Mouse (Mus musculus): ENCODE measurements around the gene Cbx4. TPM values are rescaled to one million over a fixed set of nuclear protein-coding genes. Genes with fewer than 3 reads are reported as not detected.

The Cbx4 gene
- total RNA-seq, 1 experiment from 2014 or later: 121 TPM

DNA sequence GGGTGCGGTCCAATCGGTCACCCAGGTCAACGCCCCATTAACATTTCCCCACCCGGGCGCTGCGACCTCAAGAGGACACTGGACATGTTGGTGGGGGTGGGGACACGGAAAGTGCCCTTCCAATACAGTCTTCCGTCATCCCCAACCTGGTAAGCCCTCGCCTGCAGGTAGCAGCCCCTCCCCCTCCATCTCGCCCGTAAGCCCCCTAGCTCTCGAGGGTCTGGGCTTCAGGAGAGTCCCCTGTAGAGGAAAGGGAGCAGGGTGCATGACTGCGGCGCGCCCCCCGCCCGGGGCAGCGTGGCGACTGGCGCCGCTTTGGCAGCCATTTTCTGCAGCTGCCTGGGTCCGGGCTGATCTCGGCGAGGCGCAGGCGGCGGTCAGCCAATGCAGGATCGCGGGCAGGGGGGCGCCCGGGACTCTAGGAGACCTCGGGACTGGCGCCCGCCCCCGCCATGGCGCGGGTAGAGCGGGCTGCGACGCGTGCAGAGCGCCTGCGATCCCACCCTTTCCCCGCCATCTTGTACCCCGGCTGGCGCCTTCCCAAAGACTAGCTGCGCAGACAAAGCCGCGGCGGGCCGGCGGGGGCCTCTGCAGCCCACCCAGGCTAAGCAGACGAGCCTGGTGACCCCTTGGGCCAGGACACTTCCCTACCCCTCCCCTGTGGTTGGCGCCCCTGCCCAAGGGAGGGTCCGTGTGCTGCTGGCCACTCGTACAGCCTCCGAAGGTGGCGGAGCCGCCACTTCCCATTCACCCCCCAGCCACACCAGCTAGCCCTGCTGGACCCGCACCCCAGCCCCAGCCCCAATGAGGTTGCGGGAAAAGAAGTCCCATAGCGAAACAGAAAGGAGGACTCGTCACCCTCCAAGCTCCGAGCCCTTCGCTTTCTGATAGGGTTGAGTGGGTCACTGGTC, 29.5 kb downstream of the Cbx4 start:
- peak; percentile 47 for DNase-seq

DNA sequence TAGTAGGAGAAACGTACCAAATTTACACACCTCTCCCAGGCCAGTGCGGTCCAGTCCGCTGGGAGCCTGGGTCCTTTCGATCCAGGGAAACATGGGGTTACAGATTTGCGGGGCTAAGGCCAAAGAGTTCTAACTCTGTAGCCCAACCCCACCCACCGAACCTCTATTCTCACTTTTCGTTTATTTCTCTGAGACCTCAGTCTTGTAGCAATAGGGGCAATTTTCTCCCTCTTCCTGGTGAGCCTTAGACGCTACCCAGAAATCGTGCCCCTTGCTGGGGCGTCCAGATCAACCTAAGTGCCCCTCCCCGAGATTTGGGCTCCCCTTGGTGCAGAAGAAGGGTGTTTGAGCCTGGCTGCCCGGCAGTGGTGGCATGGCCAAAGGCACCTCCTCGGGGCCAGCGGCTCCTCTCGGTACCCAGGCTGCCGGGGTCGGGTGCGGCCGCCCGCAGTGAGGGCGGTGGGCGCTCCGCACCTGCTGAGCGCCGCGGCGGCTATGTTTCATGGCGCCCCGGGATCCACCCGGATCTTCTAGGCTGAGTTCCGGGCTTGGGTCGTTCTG, 30.4 kb downstream of the Cbx4 start:
- DNase-seq: no peak

DNA sequence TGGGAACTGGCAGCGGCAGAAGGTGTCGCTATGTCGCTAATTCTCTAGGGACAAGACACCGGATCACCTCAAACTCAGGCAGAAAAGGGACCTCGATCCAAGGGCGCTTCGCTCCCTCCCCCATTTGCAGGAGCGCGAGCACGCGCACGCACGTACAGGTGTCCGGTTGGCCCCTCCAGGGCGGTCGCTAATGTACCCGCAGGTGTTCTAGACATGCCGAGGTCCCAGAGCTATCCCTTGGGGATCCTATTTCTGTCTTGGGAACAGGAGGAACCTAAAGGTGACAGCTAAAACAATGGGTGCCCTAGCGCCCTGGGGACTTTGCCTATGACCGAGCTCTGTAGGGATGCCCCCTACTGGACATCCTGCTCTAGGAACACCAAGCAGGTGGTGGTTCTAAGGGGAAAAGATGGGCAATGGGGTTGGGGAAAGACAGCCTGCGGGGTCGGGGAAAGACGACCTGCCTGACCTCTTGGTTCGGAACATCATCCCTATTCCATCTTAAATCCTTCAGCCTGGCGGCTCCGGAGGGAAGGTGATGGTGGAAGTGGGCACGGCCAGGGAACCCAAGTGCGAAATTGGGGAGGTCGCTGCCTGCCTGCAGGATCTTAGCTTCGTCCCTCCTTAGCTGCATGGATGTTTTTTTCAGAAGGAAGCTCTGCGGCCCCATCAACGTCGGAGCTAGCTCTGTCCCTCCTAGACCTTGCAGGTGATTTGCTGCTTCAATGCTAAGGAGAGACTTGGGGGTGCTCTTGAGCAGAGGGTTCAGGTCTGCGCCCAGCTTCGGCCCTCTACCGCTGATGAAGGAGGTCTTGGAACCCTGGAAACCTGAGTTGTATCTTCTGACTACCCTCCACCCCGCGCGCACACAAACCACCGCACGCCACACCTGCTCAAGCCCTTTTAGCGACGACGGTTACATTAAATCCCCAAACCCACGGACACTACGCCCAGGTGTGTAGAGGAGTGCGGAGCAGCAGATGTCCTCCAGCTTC, 31.4 kb downstream of the Cbx4 start:
- no peak for DNase-seq

DNA sequence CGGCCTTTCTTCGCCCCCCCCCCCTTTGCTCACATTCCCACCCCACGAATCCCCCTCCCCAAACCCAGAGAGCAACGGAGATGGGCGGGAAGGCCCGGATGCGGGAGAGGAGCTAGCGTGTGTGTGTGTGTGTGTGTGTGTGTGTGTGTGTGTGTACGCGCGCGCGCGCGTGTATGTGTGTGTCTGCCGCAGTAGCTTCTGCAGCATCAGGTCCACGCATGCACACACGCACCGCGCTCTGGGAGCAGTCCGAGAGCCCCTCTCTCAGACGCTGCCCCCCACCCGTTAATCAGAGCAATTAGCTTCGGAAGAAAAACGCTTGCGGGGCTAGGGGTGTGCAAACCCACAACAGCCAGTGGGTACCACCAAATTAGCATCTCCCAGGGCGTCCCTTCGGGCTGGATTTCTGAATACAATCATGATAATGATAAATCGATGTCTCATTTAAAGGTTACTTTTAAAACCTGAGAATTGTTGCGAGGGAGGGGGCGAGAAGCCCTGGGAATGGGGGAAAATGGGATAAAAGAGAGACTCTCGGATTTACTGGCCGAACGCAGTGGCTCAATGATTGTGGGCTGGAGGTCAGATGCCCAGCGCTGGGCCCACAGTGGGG, 32.2 kb downstream of the Cbx4 start:
- DNase-seq: no peak

DNA sequence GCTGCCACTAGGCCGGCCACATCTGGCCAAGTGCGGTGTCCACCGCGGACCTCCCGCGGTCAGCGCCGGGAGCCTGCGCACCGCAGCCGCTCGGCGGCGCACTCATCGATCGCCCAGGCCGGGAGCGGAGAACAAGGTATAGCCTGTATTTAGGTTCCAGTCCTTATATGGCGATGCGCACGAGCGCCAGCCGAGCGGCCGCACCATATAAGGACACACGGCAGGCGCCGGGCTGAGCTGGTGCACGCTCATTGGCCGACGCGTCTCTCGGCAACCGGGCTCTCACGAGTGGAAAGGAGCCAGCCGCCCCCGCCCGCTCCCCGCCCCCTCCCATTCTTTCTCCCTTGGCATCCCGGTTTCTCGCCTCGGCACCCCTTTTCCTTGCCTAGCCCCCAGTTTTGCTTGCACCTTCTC, 32.8 kb downstream of the Cbx4 start:
- DNase-seq: peak; percentile 79

DNA sequence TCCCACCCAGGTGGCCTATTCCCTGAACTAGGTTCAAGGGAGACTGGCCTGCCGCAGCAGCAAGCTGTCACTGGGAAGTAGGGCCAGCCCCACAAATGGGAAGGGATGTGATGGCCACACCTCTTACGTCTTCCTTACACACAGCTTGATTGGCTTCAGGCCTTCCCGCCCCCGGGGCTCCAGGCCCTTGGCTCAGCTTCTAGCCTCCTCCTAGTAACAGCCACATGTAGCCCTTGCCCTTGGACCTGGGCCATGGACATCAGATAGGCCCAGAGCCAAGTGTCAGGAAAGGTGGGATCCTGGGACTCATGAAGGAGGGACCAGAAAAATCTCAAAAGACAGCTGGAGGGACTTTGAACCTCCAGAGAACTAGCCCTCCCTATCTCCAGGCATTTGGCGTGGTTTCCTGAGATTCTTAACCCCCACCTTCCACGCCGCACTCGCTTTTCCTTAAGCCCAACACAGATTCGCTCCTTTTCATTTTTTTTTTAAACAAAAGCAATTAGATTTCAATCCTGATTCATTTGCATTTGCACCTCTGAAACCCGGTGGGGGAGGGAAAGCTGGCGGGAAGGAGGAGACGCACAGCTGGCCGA, 33.3 kb downstream of the Cbx4 start:
- DNase-seq: no peak

DNA sequence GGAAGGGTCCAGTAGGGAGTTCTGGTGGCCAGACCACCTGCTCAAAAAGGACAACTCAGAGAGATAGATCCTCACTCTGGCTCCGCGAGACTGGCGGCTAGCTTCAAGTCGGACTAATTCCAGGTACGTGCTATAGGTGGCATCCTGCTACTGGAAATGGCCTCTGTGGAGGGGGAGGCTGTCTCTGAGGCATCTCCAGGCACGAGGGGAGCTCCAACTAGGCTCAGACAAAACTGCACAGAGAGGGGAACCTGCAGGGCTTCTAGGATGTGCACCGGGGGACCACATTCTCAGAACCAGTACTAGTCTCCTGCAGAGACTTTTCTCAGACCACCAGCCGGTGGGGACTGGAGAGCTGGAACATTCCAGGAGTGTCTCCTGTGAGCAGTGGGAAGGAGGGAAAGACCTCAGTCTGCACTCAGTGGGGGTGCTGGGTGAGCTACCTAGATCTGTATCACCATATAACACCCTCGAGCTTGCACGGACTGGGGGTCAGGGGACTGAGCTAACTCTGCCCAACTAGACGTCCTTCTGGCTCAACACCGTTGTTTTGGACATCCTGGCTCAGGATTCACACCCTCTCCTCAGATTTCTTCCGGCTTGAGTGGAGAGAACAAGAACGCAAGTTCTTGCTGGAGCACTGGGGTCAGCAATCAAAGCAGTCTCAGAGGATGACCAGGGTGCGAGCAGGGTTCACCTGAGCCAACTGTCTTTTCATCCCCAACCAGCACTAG, 33.9 kb downstream of the Cbx4 start:
- no peak for DNase-seq

DNA sequence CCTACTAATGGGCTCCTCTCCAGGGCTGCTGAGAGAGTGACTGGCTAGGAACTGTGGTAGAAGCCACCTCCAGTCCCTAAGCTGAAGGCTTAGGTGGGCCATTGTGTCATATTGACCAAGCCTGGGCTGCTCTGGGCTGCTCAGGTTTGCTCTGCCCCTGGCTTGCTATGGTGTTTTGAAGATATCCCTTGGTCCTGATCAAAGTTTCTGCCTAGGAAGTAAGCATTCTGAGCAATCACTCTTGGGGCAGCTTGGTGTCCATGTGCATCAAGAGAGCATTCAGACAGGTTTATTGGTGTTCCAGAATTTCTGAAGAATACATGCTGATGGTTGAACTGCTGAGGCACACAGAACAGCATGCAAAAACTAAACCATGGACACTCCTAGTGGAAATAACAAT, 34.6 kb downstream of the Cbx4 start:
- DNase-seq: no peak

DNA sequence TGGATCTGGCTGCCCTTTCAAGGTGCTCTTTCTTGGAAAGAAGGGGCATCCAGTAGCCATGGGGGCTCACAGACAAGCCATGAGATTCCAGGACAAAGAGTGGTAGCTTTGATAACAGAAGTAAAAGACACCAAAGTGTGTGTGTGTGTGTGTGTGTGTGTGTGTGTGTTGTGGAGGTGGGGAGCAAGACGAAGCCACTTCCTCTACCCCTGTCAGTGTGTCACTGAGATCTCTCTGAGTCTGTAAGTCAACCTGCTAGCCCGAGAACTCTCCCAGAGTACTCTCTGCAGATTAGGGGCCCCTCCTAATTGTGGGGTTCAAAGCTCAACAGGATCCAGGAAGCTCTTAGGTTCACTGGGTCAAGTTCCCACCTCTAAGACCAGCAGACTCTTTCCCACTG, 35.7 kb downstream of the Cbx4 start:
- no peak for DNase-seq

DNA sequence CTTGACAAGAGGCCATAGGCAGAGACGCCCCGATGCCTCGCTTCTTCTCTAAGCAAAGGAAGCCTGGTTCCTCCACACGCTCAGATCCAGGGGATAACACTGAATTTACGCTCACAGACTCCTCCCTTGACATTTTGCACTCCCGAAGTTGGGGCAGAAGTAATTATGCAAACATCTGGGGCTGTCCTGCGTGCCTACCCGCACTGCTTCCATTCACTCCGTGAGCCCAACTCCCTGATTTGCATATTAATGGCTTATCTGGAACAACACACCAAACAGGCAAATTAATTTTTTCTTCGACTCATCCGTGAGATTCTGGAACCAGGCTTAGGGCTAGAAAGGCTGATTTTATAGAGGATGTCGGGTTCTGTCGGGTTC, 37.9 kb downstream of the Cbx4 start:
- DNase-seq: no peak

DNA sequence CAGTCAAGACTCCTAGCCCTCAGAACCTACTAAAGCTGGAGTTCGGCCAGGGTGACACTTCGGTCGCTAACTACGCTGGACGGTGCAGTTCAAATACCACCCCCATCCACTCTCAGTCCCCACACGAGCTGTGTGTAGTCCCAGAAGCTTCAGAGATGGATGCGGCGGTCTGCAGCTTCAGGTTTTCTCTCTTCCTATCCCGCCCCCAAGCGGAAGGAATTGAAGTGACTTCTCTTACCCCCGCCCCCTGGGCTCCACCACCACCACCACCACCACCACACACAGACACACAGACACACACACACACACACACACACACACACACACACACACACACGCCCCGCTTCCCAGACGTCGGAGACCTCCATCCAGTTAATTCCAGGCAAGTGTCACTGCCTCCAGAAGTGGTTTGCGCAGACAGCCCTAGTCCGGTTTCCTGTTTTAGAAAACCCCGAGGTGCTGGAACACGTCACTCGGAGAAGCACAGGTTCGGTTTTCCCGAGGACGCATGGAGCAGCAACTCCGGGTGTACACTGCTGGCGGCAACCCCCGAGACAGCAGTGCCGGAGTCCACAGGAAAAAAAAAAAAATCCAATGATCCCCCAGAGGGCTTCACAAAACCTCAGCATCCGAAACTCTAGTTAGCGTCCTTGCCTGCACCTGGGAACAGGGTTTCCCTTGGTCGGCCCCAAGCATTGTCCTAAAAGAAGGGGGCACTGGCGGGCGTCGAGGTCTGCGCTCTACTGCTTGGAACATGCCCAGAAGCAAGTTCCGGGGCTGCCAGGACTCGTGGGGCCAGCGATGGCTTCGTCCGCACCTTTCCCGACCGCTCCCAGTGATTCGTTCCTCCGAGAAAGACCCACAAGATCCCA, 38.5 kb downstream of the Cbx4 start:
- no peak for DNase-seq

DNA sequence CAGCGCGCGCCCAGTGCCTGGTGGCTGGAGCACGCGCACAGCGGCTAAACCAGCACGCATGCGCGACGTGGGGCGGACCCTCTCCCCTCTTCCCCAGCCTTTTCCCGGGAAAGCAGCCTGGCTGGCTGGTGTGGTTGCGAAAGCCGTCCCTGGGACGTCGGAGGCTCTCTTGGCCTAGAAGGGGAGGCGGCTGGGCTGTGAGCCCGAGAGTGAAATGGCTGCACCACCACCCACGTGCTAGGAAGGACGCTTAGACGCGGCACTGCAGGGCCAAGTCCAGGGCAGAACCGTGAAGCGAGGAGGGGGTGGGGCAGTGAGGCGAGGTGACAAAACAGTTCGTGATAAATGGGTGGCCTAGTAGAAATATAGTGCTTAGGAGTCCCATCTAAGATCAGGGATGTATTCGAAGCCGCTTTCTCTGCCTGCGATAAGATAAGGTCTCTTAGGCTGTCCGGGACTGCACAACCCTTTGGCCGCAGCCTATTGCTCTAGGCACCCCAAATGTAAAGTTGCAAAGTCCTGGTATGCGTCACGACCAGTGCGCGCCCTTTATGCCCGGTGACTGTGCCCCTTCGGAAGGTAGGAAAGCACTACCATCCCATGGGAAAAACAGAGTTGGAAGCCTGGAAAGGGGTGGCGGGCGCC, 39.3 kb downstream of the Cbx4 start:
- DNase-seq: peak; percentile 62

DNA sequence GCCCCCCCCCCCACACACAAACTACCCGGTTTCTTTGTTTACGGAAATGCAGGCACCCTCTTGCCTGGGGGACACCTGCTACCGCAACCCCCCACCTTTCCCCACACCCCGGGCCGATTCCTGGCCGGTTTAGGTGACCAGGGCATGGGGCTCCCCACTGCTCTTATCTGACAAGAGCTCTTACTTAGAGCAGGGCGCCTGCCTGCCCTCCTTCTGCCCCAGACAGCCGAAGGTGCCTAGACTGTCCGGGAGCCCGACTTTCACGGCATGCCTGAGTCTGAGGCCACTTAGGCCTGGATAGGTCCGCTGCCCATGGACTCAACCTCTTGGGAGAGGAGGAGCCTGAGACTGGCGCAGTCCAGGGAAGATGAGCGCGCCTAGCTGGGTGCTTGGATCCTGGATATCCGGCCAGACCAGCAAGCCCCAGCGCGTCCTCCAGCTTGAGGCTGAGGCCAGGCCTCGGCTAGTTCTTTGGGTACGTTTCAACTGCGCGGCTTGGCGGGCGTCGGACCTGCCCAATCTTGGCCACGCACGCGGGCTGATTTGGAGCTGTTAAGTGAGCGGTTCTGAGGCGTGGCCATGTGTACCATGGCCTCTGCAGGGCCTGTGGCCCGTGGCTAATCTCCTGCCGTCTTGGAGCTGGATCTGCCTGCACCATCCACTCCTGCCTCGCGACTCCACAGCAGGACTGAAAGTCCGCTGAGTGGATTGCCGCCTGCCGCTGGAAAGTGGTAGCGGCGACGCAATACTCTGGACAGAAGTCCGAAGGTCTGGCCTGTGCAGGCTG, 41.3 kb downstream of the Cbx4 start:
- DNase-seq: no peak

DNA sequence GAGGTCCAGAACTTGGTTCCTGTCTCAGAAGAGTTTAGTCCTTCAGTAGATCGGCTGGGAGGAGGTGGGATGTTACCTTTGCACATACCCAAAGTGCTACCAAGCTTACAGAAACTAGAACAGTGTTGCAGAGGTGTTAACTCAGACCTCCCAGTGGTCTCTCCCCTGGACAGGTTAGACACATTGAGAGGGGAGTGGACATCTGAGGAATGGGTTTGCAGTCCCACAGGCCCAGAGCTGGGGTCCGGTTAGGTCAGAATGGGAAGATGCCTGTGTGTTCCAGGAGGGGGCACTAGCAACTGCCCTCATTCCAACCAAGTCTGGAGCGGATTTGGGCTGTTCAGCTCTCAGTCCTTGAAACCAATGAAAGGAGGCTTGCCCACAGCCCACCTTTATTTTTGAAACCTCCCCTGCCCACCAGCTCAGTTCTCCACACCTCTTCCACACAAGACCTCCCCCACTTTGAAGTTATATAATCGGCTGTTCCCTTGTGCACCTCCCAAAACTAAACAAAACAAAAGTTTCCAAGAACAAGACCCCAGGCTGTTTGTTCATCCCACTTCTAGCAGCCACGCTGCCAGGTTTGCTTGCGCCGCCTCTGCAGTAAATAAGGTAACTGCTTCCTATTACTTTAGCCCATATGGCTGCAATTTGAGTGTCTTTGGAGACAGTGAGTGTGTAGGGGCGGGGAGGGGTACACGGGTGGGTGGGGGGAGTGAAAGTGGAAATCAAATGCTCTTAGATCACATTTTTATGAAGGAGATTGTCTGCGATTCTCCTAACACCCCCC, 42.1 kb downstream of the Cbx4 start:
- DNase-seq: no peak

DNA sequence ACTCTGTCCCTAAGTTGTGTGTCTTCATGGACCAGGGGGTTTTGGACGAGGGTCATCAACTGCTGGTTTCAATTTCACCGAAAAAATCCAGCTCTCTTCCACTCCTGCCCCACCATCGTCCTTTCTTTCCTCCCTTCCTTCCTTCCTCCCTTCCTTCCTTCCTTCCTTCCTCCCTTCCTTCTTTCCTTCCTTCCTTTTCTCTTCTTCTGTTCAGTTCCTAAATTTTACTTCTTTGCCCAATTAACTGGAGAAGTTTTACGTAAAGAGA, 42.8 kb downstream of the Cbx4 start:
- no peak for DNase-seq

DNA sequence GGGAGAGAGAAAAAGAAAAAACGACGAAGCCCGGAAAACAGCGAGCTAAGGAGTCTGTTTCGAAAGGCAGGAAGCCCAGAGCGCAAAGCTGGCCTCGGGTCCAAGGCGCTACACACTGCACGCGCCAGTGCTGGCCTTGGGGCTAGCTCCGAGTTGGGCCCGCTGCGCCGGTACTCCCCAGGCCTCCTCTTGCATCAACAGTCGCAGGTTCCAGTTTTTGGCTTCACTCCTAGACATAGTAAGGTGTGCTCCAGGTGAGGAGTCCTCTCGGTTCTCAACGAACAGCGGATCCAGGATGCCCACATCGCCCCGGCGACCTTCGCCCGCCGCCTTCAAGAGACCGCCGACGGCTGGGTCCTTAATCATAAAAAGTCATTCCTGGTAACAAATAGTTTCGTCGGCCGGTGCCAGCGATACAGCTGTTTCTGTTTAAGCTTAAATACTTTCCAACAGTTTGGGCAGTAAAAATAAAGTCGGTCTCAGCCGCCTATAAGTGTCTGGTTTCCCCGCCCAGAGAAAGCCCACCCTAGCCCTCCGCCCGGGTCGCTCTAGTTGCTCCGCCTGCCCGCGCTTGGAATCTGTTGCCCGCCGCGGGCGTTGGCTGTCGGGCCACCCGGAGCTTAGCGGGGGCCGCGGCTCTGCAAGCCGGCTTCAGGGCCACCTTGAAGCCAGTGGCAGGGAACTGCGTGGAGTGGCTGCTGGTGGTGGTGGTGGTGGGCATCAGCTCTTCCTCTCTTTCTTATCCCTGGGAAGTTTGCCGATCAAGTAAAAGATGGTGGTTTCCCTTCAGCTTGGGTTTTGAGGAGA, 43.4 kb downstream of the Cbx4 start:
- no peak for DNase-seq

DNA sequence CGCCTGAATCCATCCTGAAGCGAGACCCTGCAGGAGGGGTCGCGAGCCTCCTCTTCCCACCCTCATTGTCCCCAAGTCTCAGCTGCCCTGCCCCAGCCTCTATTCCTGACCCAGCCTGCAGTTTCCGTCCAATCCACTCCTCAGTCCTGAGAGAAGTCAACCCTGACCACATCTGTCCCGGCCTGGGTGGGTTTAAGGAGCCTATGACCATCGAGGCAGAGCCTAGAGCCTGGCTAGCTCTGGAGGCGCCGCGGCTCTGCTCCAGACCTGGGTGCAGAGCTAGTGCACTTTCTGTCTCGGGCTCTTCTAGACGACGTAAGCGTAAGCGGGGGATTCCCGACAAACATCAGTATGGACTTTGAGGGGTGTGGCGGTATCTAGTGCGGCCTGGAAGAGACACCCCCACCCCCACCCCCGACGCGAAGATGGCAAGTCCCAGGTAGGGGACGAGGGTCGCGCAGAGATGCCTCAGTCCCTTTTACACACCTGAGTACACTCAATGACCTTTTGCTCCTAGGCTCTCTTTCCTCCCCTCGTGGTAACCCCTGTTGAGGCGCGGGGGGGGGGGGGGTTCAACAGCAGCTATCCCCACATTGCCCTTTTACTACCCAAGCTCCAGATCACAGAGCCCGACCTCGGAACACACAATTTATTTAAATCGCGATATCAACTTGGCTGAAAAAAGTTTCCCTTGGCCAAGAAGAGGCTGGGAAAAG, 44.1 kb downstream of the Cbx4 start:
- no peak for DNase-seq

Data from adrenal gland, postnatal 25 days (tissue).